Mouse (Mus musculus) forebrain, postnatal 0 days (tissue): ENCODE results near the gene Dmrtc1a. TPM values are rescaled to one million over a fixed set of nuclear protein-coding genes. Genes with fewer than 3 reads are reported as not detected.
"Not testable (repeated sequence)": the region's sequence is repeated elsewhere in the genome, so short reads cannot be mapped to it uniquely, and the experiment has no call there.

Experiments used
- ATAC-seq: fragments of 200-750 bp; cut with Nextera tagmentation; 2 replicates; pipeline ENCODE4 v1.8.0; 2017; ENCODE audit warnings: mild to moderate bottlenecking, moderate library complexity
- DNase-seq: peaks from one replicate; pipeline ENCODE4 v3.0.0-alpha.2; 2015
- H3K27ac ChIP-seq: fragments of 300-500 bp; sonication (generic); 2 replicates; pipeline ENCODE4 v1.5.1; 2014; ENCODE audit warnings: low read depth, mild to moderate bottlenecking, antibody characterized with exemption, low read length, moderate library complexity, mixed read lengths
- H3K27me3 ChIP-seq: fragments of 300-500 bp; sonication (generic); 2 replicates; pipeline ENCODE4 v1.6.1; 2014; ENCODE audit warnings: mild to moderate bottlenecking, low read length, mixed read lengths; ENCODE audit not compliant: insufficient read depth
- H3K36me3 ChIP-seq: fragments of 300-500 bp; sonication (generic); 2 replicates; pipeline ENCODE4 v1.6.1; 2014; ENCODE audit warnings: mild to moderate bottlenecking, moderate library complexity; ENCODE audit not compliant: insufficient read depth
- H3K4me1 ChIP-seq: fragments of 300-500 bp; sonication (generic); 2 replicates; pipeline ENCODE4 v1.6.1; 2014; ENCODE audit warnings: antibody characterized with exemption; ENCODE audit not compliant: insufficient read depth
- H3K4me2 ChIP-seq: fragments of 300-500 bp; sonication (generic); 2 replicates; pipeline ENCODE4 v1.6.1; 2014; ENCODE audit warnings: low read depth, mild to moderate bottlenecking, moderate library complexity
- H3K4me3 ChIP-seq: fragments of 300-500 bp; sonication (generic); 2 replicates; pipeline ENCODE4 v1.5.1; 2014; ENCODE audit warnings: low read depth, low read length, mixed read lengths
- H3K9ac ChIP-seq: fragments of 300-500 bp; sonication (generic); 2 replicates; pipeline ENCODE4 v1.6.1; 2014; ENCODE audit warnings: mild to moderate bottlenecking
- H3K9me3 ChIP-seq: fragments of 300-500 bp; sonication (generic); 2 replicates; pipeline ENCODE4 v1.6.1; 2016; ENCODE audit warnings: low read length
- CTCF ChIP-seq: sonication (generic); IDR thresholded peaks from 2 replicates; pipeline ENCODE4 v1.5.1; 2016; ENCODE audit warnings: antibody characterized with exemption, control low read depth, low read depth
- WGBS: fragments of 180-500 bp; shearing (Covaris S2); extraction: QIAGEN DNeasy Blood & Tissue Kit; methylation state at CpG from one replicate; pipeline ENCODE4 v1.1.7; 2014; 5-methylcytosine and 5-hydroxymethylcytosine counted together
- polyA plus RNA-seq: library from polyadenylated mRNA; unstranded; fragments of >200 nt; fragmentation: Nextera tagmentation; extraction: Ambion mirVana; gene quantifications from 2 replicates; pipeline ENCODE4 v1.2.1, GENCODE M21; 2015
- total RNA-seq: library from RNA; depleted of rRNA; stranded (reverse); fragments of >200 nt; gene quantifications from 2 replicates; pipeline ENCODE4 v1.2.3, GENCODE M21; 2014; rRNA removed

Gene Dmrtc1a
- total and polyA plus RNA-seq, 2 experiments from 2014 or later = 4.5 to 4.6 TPM

DNA sequence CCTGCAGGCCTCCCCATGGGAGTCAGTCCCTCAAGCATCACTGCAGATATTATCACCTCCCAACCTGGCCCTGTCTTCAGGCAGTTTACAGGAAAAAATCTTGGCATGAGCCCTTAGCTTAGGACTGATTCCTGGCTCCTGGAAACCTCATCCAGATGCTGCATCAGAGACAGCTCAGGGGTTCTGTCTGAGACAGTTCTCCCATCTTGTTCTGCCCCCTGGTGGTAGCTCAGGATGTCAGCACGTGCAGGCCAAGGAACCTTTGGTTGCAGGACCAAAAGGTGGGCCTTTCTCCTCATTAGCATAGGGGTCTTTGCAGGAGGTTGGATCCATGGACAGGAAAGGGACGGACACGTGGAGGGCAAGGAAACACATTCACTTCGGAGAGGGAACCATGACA, 18.2 kb upstream of the Dmrtc1a start:
- H3K9ac ChIP-seq, H3K4me2 ChIP-seq, H3K4me1 ChIP-seq, H3K36me3 ChIP-seq, H3K9me3 ChIP-seq, H3K27me3 ChIP-seq, H3K4me3 ChIP-seq, H3K27ac ChIP-seq: not testable (repeated sequence)
- peak; percentile 6 for DNase-seq
- ATAC-seq = peak; percentile 62
- 35% methylated on average over 4 of the region's 4 CpGs for WGBS
- peak; percentile 49 for TF ChIP-seq CTCF

DNA sequence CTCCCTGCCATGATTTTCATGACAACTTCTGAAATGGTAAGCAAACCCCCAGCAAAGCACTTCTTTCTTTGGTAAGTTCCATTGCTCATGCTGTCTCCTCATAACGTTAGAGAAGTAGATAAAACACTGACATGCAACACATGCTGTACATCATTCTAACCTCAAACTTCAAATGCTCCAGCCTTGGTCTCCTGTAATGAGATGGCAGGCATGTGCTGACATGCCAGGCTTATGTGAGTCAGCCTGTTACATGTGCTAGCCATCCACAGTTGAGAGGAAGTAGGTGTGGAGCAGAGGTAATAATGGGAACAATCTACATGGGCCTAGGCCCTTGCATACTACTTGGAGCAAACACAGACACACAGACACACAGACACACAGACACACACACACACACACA, 6.3 kb upstream of the Dmrtc1a start:
- H3K4me2 ChIP-seq, H3K4me1 ChIP-seq, DNase-seq, ATAC-seq, H3K36me3 ChIP-seq, H3K9me3 ChIP-seq, H3K27me3 ChIP-seq, H3K4me3 ChIP-seq, H3K9ac ChIP-seq, H3K27ac ChIP-seq: not testable (repeated sequence)
- WGBS = 79% methylated on average over 1 of the region's 1 CpGs

DNA sequence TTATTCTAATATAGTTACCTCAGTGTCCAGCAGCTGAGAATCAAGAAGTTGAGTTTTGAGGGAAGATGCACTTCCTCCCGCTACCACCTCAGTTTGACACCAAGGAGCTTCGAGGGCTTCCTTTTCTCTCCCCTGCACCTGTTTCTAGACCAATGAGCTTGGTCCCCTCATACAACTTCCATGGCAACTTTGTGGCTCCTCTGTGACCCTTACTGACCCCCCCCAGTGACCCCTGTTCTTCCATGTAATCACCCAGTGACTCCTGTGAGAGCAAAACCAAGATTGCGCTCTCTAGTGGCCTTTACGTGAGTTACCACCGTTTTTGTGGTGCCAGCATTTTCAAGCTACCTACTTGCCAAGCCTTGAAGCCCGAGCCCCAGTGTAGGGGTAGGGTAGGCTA, 40.6 kb downstream of the Dmrtc1a start, which contains the start of gene 1700031F05Rik:
Gene 1700031F05Rik, minus strand, starts transcription at position 101 of the 400 bp plus-strand sequence.
- H3K4me2 ChIP-seq = no peak within 1 kb of the TSS
- no peak for TF ChIP-seq CTCF

DNA sequence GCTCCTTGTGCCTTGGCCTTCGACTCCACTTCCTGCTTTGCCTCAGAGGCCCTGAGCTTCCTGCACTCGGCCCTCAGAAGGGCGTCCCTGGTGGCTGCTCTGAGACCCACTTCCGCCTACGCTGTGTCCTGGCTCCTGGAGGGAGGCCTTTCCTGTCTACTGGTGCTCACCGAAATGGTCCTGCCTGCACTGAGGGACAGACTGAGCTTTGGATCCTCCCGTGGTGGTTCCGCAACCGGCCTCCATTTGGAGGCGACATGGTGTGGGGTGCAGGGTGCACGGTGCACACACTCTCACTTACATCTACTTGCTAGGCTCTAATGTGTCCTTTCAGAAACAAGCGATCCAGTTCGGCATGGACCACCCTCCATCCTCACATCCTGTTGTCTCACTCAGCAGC, 54.0 kb downstream of the Dmrtc1a start, which contains the start of gene Dmrtc1c2:
Gene Dmrtc1c2, minus strand, starts transcription at position 101 of the 400 bp plus-strand sequence.
- H3K9ac ChIP-seq, H3K27me3 ChIP-seq, H3K27ac ChIP-seq, H3K4me2 ChIP-seq, ATAC-seq, H3K4me1 ChIP-seq, H3K9me3 ChIP-seq, H3K36me3 ChIP-seq, H3K4me3 ChIP-seq, DNase-seq: not testable (repeated sequence)
- WGBS = 100% methylated on average over 1 of the region's 13 CpGs

More for the DNA sequence above, 40.6 kb downstream of the Dmrtc1a start, which contains the start of gene 1700031F05Rik:
- ATAC-seq (no peak), DNase-seq (no peak)
- Histone ChIP-seq H3K27me3 (no peaks in the 10 kb centered on the region), H3K4me1 (no peaks in the 10 kb centered on the region), H3K9ac (no peak within 1 kb of the TSS), H3K27ac (no peak within 1 kb of the TSS), H3K36me3 (no peaks in the 10 kb centered on the region), H3K9me3 (no peaks in the 10 kb centered on the region), H3K4me3 (no peak within 1 kb of the TSS)
- 91% methylated on average over 6 of the region's 6 CpGs for WGBS

Other genes with a start within 250 kb of the Dmrtc1a start
- gene Gm3880, start 221.7 kb downstream of the Dmrtc1a start, total RNA-seq = not detected in 2 replicates
- gene Gm3880, start 221.7 kb downstream of the Dmrtc1a start, polyA plus RNA-seq = not detected in 2 replicates
- gene Gm9112, start 201.1 kb downstream of the Dmrtc1a start, total RNA-seq = not detected in 2 replicates
- not detected in 2 replicates for gene Gm9112, start 201.1 kb downstream of the Dmrtc1a start, polyA plus RNA-seq
- not detected in 2 replicates for gene Dmrtc1b, start 200.8 kb downstream of the Dmrtc1a start, total RNA-seq
- gene Dmrtc1b, start 200.8 kb downstream of the Dmrtc1a start, polyA plus RNA-seq = not detected in 2 replicates
- gene Dmrtc1c1, start 105.7 kb downstream of the Dmrtc1a start, total RNA-seq = not detected in 2 replicates
- not detected in 2 replicates for gene Dmrtc1c1, start 105.7 kb downstream of the Dmrtc1a start, polyA plus RNA-seq
- not detected in 2 replicates for gene Dmrtc1c2, start 54.1 kb downstream of the Dmrtc1a start, total RNA-seq
- gene Dmrtc1c2, start 54.1 kb downstream of the Dmrtc1a start, polyA plus RNA-seq = not detected in 2 replicates
- not detected in 2 replicates for gene 1700031F05Rik, start 40.7 kb downstream of the Dmrtc1a start, total RNA-seq
- gene 1700031F05Rik, start 40.7 kb downstream of the Dmrtc1a start, polyA plus RNA-seq = not detected in 2 replicates
- gene 1700011M02Rik, start 218 bp upstream of the Dmrtc1a start, total RNA-seq = not detected in 2 replicates
- not detected in 2 replicates for gene 1700011M02Rik, start 218 bp upstream of the Dmrtc1a start, polyA plus RNA-seq
- not detected in 2 replicates for gene 1700018G05Rik, start 19.7 kb upstream of the Dmrtc1a start, total RNA-seq
- gene 1700018G05Rik, start 19.7 kb upstream of the Dmrtc1a start, polyA plus RNA-seq = not detected in 2 replicates